Mouse (Mus musculus) CH12.LX (cell line): Measurements from ENCODE around the gene Zfp280d. TPM values are rescaled to one million over a fixed set of nuclear protein-coding genes. Genes with fewer than 3 reads are reported as not detected.

ENCODE experiments used
- DNase-seq: peaks from one replicate; pipeline ENCODE4 v3.0.0-alpha.2; 2013; ENCODE audit errors: extremely low read depth
- H3K27ac ChIP-seq: 2 replicates; pipeline ENCODE4 v1.5.1; 2012; ENCODE audit warnings: low read depth, mild to moderate bottlenecking, control low read depth, moderate library complexity; ENCODE audit not compliant: insufficient read depth
- H3K27me3 ChIP-seq: replicated peaks from 2 replicates; pipeline ENCODE3; 2012; ENCODE audit warnings: inconsistent platforms
- H3K36me3 ChIP-seq, 2 experiments: replicated peaks in 1 of 2; 2 replicates each; pipeline versions ENCODE3 to v1.6.1; 2012; ENCODE audit warnings: inconsistent platforms in 1 of 2, low read length in 1 of 2, mild to moderate bottlenecking in 1 of 2, mixed read lengths in 1 of 2, moderate library complexity in 1 of 2; ENCODE audit not compliant: control insufficient read depth in 1 of 2, insufficient read depth in 1 of 2
- H3K4me1 ChIP-seq, 2 experiments: 2 replicates each; pipeline ENCODE4 v1.6.1; 2012; ENCODE audit warnings: inconsistent platforms in 1 of 2, moderate library complexity in 1 of 2; ENCODE audit not compliant: insufficient read depth in 2 of 2, control insufficient read depth in 1 of 2
- H3K4me2 ChIP-seq: 2 replicates; pipeline ENCODE4 v1.6.1; 2012; ENCODE audit warnings: low read depth, mild to moderate bottlenecking, control low read depth; ENCODE audit not compliant: poor library complexity, insufficient read depth, severe bottlenecking
- H3K4me3 ChIP-seq, 3 experiments: fragments of 150-350 bp in 1 of 3; sonication (generic) in 1 of 3; replicated peaks in 1 of 3; 2 replicates each; pipeline versions ENCODE3 to v1.5.1; 2011 to 2012; ENCODE audit warnings: low read depth in 2 of 3, low read length in 2 of 3, mild to moderate bottlenecking in 2 of 3, moderate library complexity in 2 of 3, control low read depth in 1 of 3, improper control_type of control experiment in 1 of 3, inconsistent platforms in 1 of 3, mixed read lengths in 1 of 3; ENCODE audit not compliant: poor library complexity in 1 of 3
- H3K79me2 ChIP-seq: replicated peaks from 2 replicates; pipeline ENCODE4 v1.6.1; 2012; ENCODE audit warnings: mild to moderate bottlenecking, moderate library complexity; ENCODE audit not compliant: control insufficient read depth, poor library complexity, insufficient read depth, severe bottlenecking; ENCODE audit errors: extremely low read depth
- H3K9ac ChIP-seq: 2 replicates; pipeline ENCODE4 v1.6.1; 2012; ENCODE audit warnings: low read depth, mild to moderate bottlenecking, control low read depth, moderate library complexity; ENCODE audit not compliant: insufficient read depth
- H3K9me3 ChIP-seq: replicated peaks from 2 replicates; pipeline ENCODE3; 2012; ENCODE audit warnings: low read length, inconsistent platforms, mixed read lengths
- CTCF ChIP-seq, 2 experiments: IDR thresholded peaks in 1 of 2; conservative IDR thresholded peaks in 1 of 2; 2 replicates each; pipeline ENCODE4 v1.5.1; 2011 to 2012; ENCODE audit warnings: low read depth in 2 of 2, low read length in 2 of 2, improper control_type of control experiment in 1 of 2, inconsistent platforms in 1 of 2, mild to moderate bottlenecking in 1 of 2, moderate library complexity in 1 of 2
- E2F4 ChIP-seq: IDR thresholded peaks from 2 replicates; pipeline ENCODE4 v1.6.1; 2011; ENCODE audit warnings: low read depth, low read length, improper control_type of control experiment; ENCODE audit not compliant: insufficient replicate concordance
- RAD21 ChIP-seq: IDR thresholded peaks from 2 replicates; pipeline ENCODE4 v1.6.1; 2011; ENCODE audit warnings: low read depth, mild to moderate bottlenecking, low read length, improper control_type of control experiment, moderate library complexity
- SMC3 ChIP-seq: IDR thresholded peaks from 2 replicates; pipeline ENCODE4 v1.6.1; 2011; ENCODE audit warnings: low read depth, low read length, improper control_type of control experiment
- dilution Hi-C: fragments of 300-500 bp; cut with MboI; formaldehyde crosslinking; loops from 2 replicates; pipeline ENCODE4 v1.14.3; 2020; ENCODE audit warnings: low sequenced_read_pairs; ENCODE audit not compliant: extremely low pct_unique_long_range_greater_than_20kb, extremely low pct_ligation_motif_present
- in situ Hi-C: fragments of 300-500 bp; cut with MboI; formaldehyde crosslinking; loops from 3 replicates; pipeline ENCODE4 v1.14.3; 2019; ENCODE audit warnings: low sequenced_read_pairs, low pct_ligation_motif_present, low pct_unique_long_range_greater_than_20kb, mixed read lengths
- polyA plus RNA-seq: library from polyadenylated mRNA; unstranded; fragments of >175 nt; gene quantifications from 2 replicates; pipeline ENCODE4 v1.2.1, GENCODE M21; 2012; ENCODE audit warnings: low read depth; ENCODE audit not compliant: insufficient read length
- total RNA-seq, 2 experiments: library from RNA; depleted of rRNA; stranded (reverse); fragments of 300-350 nt in 1 of 2; fragments of >200 nt in 1 of 2; gene quantifications; 2 replicates each; pipeline ENCODE4 v1.2.3; 2012 to 2014

Gene Zfp280d
- total and polyA plus RNA-seq, 3 experiments, result 22.3 to 35.8 (median 26.0) TPM

DNA sequence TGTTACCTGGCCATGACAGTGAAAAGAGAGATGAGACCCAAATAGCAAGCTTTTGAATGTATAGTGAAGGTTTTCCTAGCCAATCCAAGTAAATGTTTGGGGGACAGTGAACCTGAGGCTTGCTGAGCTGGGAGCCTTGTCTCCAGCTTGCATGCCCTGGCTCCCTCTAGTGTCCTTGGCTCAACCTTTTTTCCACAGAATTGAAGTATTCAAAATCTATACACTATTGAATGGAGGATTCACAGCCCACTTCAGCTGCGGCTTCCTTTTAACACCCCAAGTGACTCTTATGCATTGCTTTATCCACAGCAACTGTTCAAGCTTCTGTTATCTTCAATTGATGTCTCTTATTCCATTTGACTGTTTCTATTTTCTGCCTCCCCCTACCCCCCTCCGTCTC, 137.1 kb downstream of the Zfp280d start:
- TF ChIP-seq E2F4 (no peak), SMC3 (peak; percentile 36; the same call in 1 of the 2 replicates), RAD21 (peak; percentile 51), CTCF (conservative IDR thresholded peaks at IDR 0.05 in 1 of 2, IDR thresholded peaks at IDR 0.05 in 1 of 2; ENCODE audit: low read depth in 2 of 2, low read length in 2 of 2) (peak in 1 of 2 experiments; percentile 52; a peak in 2 of 4 replicates)
- dilution Hi-C loops (no loop called here), in situ Hi-C loops (no loop called here)
- no peaks in the 10 kb centered on the region for H3K27me3 ChIP-seq
- no peaks in the 10 kb centered on the region for H3K9me3 ChIP-seq
- H3K27ac ChIP-seq, result no peak overlapping the region
- peaks cover 4 to 17% of the 10 kb centered on the region in 2 experiments; a peak in 3 of 4 replicates for H3K4me1 ChIP-seq
- no peak overlapping the region for H3K4me3 ChIP-seq
- no peaks in the 10 kb centered on the region for H3K36me3 ChIP-seq
- H3K79me2 ChIP-seq, result no peaks in the 10 kb centered on the region
- no peak for DNase-seq
- H3K4me2 ChIP-seq, result no peak overlapping the region
- H3K9ac ChIP-seq, result no peak overlapping the region

Other genes starting within 250 kb of the Zfp280d start
- gene Tcf12, start 163.0 kb upstream of the Zfp280d start, total RNA-seq (2012; rRNA removed), result 42.3 and 43.5 TPM in 2 replicates
- 41.7 and 49.5 TPM in 2 replicates for gene Tcf12, start 163.0 kb upstream of the Zfp280d start, total RNA-seq (2014; rRNA removed)
- gene Tcf12, start 163.0 kb upstream of the Zfp280d start, polyA plus RNA-seq, result 34.0 and 41.4 TPM in 2 replicates
- gene Mns1, start 163.2 kb downstream of the Zfp280d start, total RNA-seq (2012; rRNA removed), result 19.4 and 32.2 TPM in 2 replicates
- gene Mns1, start 163.2 kb downstream of the Zfp280d start, total RNA-seq (2014; rRNA removed), result 16.7 and 19.8 TPM in 2 replicates
- gene Mns1, start 163.2 kb downstream of the Zfp280d start, polyA plus RNA-seq, result 66.0 and 87.7 TPM in 2 replicates
- 12.7 and 16.7 TPM in 2 replicates for gene Tex9, start 217.4 kb downstream of the Zfp280d start, total RNA-seq (2012; rRNA removed)
- gene Tex9, start 217.4 kb downstream of the Zfp280d start, total RNA-seq (2014; rRNA removed), result 12.1 and 17.0 TPM in 2 replicates
- gene Tex9, start 217.4 kb downstream of the Zfp280d start, polyA plus RNA-seq, result 27.4 and 29.2 TPM in 2 replicates